Mouse (Mus musculus) kidney, adult 2 months (tissue): ENCODE data around the gene Spop.

Experiments used
- CTCF ChIP-seq: fragments of 200-500 bp; conservative IDR thresholded peaks from 2 replicates; pipeline ENCODE4 v1.5.1; 2011; ENCODE audit warnings: low read depth, mild to moderate bottlenecking, control low read depth, low read length, moderate library complexity, mixed read lengths; ENCODE audit not compliant: insufficient read depth, insufficient read length
- POLR2A ChIP-seq: fragments of 200-500 bp; IDR thresholded peaks from one replicate; pipeline ENCODE4 v1.6.1; 2011; ENCODE audit warnings: low read depth, low read length, control low read depth

DNA sequence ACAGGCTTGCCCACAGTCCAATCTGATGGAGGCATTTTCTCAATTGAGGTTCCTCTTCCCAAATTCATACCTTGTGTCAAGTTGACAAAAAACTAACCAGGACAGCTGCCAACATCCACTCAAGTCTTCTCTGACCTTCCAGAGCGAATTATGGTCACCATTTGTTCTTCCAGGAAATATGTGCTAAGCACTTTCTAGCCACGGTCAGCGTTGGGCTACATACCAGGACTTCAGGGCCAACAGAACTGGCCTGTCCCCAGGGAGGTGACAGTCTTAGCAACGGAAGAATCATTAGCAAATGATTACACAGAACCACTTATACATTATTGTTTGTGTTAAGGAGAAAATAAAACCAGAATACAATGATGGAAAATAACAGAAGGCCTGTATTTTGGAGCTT, 8.1 kb upstream of the Spop start:
- TF ChIP-seq CTCF = no peak
- TF ChIP-seq POLR2A = no peak
